Mouse (Mus musculus) liver, adult (tissue): ENCODE data around the gene Ogfod3.

Experiments used
- GATA4 ChIP-seq: IDR thresholded peaks from 2 replicates; pipeline ENCODE4 v1.6.1; 2014; ENCODE audit warnings: mild to moderate bottlenecking, low read length; ENCODE audit not compliant: insufficient replicate concordance

The Ogfod3 gene

DNA sequence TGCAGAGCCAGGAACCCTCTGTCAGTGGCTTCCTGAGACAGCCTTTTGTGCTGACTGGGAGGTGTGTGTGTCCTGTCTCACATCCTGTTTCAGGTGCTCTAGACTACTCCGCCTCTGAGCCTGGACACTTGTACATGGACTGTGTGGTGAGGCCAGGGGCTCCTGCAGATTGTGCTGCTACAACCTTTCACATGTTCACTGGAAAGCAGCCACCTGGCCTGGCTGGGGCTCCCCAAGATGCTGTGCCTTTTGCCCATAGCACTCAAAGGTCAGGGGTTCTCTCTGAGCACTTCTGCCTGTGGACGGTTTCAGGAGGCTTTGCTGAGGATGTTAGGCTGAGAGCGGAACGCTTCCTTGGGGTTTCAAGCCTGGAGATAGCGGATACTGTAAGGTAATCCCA is 16.3 kb upstream of the Ogfod3 start:
- TF ChIP-seq GATA4: no peak

- no peak for TF ChIP-seq GATA4
These were observed 15.3 kb upstream of the Ogfod3 start for GRCm38 (mm10) chr11:121219776-121220175.

GRCm38 (mm10) chr11:121216831-121217230 is 12.3 kb upstream of the Ogfod3 start:
- no peak for TF ChIP-seq GATA4

GRCm38 (mm10) chr11:121203859-121204160 is 701 bp downstream of the Ogfod3 start:
- TF ChIP-seq GATA4: no peak

DNA sequence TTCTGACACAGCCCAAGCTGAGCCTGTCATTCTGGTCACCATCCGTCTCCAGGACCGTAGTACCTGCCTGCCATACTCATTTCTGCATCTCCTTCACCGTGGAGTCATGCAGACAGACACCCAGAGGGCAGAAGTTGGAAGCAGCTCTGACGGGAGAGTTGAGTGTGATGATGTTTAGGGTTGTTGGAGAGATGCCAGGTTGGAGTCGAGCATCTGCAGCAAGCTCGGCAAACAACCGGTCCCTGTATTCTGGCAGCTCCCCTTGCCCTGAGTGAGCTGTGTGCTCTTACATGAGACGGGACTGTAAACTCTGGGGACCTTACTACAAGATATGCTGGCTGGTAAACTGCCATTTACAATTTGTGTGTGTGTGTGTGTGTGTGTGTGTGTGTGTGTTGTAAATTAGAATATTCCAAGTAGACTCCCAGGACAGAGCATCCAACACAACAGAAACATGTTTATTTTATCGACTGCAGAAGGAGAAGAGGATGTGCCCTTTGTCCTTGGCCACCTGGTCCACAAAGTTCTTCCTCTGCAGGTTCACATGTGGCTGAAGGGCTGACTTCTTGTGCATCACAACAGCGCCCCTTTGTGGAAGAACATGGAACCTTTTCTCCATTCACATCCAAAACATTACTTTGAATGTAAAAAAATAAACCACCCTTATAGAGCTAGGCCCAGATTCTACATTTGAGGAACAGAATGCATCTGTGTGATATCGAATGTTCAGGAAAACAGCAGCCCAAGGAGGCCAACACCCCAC is 2.9 kb downstream of the Ogfod3 start:
- no peak for TF ChIP-seq GATA4

GRCm38 (mm10) chr11:121200781-121201180 is 3.7 kb downstream of the Ogfod3 start:
- no peak for TF ChIP-seq GATA4

DNA sequence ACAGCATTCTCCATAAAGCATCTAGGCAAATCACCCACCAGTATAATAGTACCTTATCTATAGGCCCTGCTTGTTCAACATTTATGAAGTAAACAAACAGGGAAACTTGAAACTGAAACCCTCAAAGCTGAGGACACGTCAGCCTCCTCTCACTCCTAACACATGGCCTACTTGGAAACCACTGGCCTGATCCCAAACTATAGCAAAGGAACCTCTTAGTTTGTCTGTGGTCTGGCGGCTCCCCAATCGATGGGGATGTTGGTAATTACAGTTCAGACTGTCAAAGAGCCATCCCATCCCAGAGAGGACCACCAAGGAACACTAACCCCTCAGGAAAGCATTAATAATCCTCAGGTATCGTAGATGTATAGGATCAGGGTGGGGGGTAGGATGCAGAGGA is 4.7 kb downstream of the Ogfod3 start:
- no peak for TF ChIP-seq GATA4

GRCm38 (mm10) chr11:121198622-121199021 is 5.9 kb downstream of the Ogfod3 start:
- TF ChIP-seq GATA4: no peak

- no peak for TF ChIP-seq GATA4
These were observed 11.1 kb downstream of the Ogfod3 start for GRCm38 (mm10) chr11:121193415-121193814.

- no peak for TF ChIP-seq GATA4
These were observed 11.8 kb downstream of the Ogfod3 start for GRCm38 (mm10) chr11:121192742-121193141.

DNA sequence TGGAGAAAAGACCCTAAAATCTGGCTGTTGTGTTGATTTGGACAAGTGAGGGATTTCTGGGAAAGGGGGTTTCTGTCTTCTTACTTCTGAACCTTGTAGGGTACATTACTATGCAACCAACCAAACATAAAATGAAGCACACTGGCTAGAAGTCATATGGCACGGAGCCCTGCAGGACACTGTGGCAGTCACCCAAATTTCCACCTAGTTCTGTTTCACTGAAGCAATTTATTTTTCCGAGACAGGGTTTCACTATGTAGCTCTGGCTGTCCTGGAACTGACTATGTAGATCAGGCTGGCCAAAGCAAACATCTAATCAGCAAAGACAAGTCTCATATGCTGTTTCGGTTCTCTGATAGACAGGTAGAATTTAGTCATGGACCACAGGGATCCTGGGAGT is 14.8 kb downstream of the Ogfod3 start:
- no peak for TF ChIP-seq GATA4

GRCm38 (mm10) chr11:121176285-121177270 is 27.9 kb downstream of the Ogfod3 start:
- no peak for TF ChIP-seq GATA4

GRCm38 (mm10) chr11:121174234-121174633 is 30.3 kb downstream of the Ogfod3 start:
- TF ChIP-seq GATA4: no peak

GRCm38 (mm10) chr11:121173203-121173602 is 31.3 kb downstream of the Ogfod3 start:
- no peak for TF ChIP-seq GATA4

DNA sequence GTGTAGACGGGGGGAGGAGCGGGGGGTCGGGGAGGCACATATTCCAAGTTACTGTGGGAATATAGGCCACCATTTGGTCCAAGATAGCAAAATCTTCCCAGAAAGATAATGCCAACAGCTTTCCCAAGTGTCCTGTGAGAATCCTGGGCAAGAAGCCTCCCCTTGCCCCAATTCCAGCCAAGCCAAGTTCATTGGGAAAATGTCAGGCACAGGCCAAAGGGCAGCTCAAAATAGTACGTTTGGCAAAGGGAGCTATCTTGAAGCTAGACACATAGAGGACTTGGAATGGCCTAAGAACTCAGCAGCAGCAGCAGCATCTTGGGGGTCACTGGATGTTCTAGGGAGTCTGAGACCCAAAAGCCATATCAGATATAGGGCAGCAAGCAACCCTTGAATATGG is 40.8 kb downstream of the Ogfod3 start:
- no peak for TF ChIP-seq GATA4
